Mouse (Mus musculus) MEL (cell line): ENCODE measurements around the gene Kiss1r.

ENCODE experiments used
- CTCF ChIP-seq, 3 experiments: IDR thresholded peaks in 2 of 3; conservative IDR thresholded peaks in 1 of 3; 2 replicates each; pipeline ENCODE4 v1.5.1; 2011 to 2012; ENCODE audit warnings: low read length in 3 of 3, low read depth in 2 of 3, mild to moderate bottlenecking in 2 of 3, improper control_type of control experiment in 1 of 3, inconsistent platforms in 1 of 3, mixed read lengths in 1 of 3, moderate library complexity in 1 of 3; ENCODE audit not compliant: control insufficient read depth in 1 of 3, insufficient read depth in 1 of 3, poor library complexity in 1 of 3, severe bottlenecking in 1 of 3
- MAZ ChIP-seq: IDR thresholded peaks from 2 replicates; pipeline ENCODE4 v1.6.1; 2012; ENCODE audit warnings: low read depth, mild to moderate bottlenecking, inconsistent platforms, low read length, improper control_type of control experiment
- POLR2A ChIP-seq, 2 experiments: IDR thresholded peaks; 2 replicates each; pipeline ENCODE4 v1.6.1; 2011 to 2012; ENCODE audit warnings: low read length in 2 of 2, mild to moderate bottlenecking in 2 of 2, control low read depth in 1 of 2, improper control_type of control experiment in 1 of 2, low read depth in 1 of 2, moderate library complexity in 1 of 2; ENCODE audit not compliant: control insufficient read depth in 1 of 2, insufficient read depth in 1 of 2, poor library complexity in 1 of 2
- ZNF384 ChIP-seq: IDR thresholded peaks from 2 replicates; pipeline ENCODE4 v1.6.1; 2012; ENCODE audit warnings: low read depth, mild to moderate bottlenecking, inconsistent platforms, low read length, improper control_type of control experiment

DNA sequence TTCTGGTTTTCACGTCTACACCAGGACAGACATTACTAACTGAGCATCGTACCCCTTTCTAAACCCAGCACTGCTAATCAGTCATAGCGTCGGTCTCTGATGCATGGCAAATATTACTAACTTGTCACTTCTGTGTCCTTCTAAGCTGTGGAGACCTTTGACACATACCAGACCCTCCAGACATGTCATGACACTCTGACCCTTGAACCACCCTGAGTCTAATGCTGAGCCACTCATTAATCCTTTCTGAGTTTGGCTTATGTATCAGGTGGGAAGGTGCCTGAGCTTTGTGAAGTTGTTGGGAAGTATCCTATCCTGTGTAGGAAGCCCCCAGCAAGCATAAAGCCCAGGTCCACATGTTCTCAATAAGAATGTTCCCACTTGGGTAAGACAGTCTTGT, 33.1 kb downstream of the Kiss1r start:
- TF ChIP-seq CTCF (IDR thresholded peaks at IDR 0.05 in 2 of 3, conservative IDR thresholded peaks at IDR 0.05 in 1 of 3; ENCODE audit: control insufficient read depth in 1 of 3, insufficient read depth in 1 of 3, low read depth in 2 of 3, low read length in 3 of 3, poor library complexity in 1 of 3, severe bottlenecking in 1 of 3): no peak
- no peak for TF ChIP-seq POLR2A (IDR thresholded peaks at IDR 0.05; ENCODE audit: control insufficient read depth in 1 of 2, insufficient read depth in 1 of 2, low read depth in 1 of 2, low read length in 2 of 2, poor library complexity in 1 of 2)
- no peak for TF ChIP-seq MAZ
- TF ChIP-seq ZNF384: no peak
